Mouse (Mus musculus): ENCODE measurements around the gene Snx29. TPM values are rescaled to one million over a fixed set of nuclear protein-coding genes. Genes with fewer than 3 reads are reported as not detected.

The Snx29 gene
- polyA plus RNA-seq, 1 experiment from 2014 or later = 15.4 TPM

DNA sequence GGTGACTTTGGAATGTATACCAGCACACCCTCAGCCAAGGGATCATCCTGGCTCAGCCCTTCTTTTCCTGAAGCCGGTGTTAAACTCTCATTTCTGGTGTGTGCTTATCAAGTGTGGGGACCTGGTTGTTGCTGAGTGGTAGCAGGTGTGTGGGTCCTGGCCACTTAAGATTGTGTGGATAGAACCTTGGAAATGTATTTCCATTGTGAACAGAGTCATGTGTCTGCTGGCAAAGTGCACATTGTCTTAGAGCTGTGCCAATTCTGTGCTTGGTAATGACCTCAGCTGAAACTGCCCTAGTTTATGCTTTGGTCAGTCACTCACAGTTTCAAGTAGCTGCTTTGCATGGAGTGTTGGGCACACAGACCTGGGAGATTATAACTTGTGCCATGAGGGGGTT is 316.0 kb downstream of the Snx29 start:
- H3K4me1 ChIP-seq = peaks cover 26% of the 10 kb centered on the region
- H3K9ac ChIP-seq = no peak overlapping the region
- no peak overlapping the region for H3K4me3 ChIP-seq
- no peaks in the 10 kb centered on the region for H3K9me3 ChIP-seq
- no peak for ATAC-seq (ENCODE audit: low FRiP score, low read depth)
- no peak overlapping the region for H3K27ac ChIP-seq
- 71% methylated on average over 1 of the region's 1 CpGs for WGBS
- no peaks in the 10 kb centered on the region for H3K27me3 ChIP-seq
- no peak overlapping the region for H3K4me2 ChIP-seq (replicated peaks)
- no peaks in the 10 kb centered on the region for H3K36me3 ChIP-seq

DNA sequence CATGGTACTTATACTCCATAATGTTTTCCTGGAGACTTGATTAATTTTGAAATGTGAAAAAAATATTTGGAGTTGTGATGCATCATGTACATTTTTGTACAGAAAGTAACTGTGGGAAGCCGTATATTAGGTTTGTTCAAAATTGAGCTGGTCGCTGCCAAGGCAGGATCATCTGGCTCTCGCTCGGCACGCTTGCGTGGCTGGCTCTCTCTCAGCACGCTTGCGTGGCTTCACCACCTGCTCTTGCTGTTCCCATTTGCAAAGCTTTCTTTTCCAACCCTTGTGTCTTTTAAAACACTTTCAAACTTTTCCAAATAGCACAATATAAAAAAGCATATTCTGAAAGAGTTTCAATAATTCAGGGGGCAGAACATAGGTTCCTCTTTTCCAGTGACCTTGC is 317.2 kb downstream of the Snx29 start:
- Histone ChIP-seq H3K27me3 (no peaks in the 10 kb centered on the region), H3K9ac (no peak overlapping the region), H3K4me3 (no peak overlapping the region), H3K4me1 (peaks cover 26% of the 10 kb centered on the region), H3K9me3 (no peaks in the 10 kb centered on the region), H3K36me3 (no peaks in the 10 kb centered on the region), H3K27ac (no peak overlapping the region), H3K4me2 (replicated peaks) (no peak overlapping the region)
- ATAC-seq (ENCODE audit: low FRiP score, low read depth) = no peak
- 82% methylated on average over 8 of the region's 8 CpGs for WGBS

DNA sequence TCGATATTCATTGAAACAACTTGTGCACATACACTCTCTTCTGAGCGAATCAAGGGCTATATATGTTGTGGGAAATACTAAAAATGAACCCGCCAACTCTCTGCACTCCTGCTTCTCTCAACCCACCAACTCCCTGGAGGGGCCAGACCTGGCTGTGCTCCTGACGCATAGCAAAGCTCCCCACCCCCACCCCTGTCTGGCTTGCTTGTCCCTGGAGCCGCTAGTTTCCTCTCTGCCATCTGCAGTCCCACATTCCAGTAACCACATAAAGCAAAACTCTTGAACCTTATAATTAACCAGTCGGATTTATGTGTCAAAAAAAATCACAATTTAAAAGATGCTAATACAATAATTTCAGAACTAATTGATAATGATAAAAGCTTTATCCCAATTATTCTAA is 320.9 kb downstream of the Snx29 start:
- H3K9ac ChIP-seq = no peak overlapping the region
- ATAC-seq (ENCODE audit: low FRiP score, low read depth) = no peak
- no peaks in the 10 kb centered on the region for H3K9me3 ChIP-seq
- H3K4me2 ChIP-seq (replicated peaks) = no peak overlapping the region
- H3K4me1 ChIP-seq = peaks cover 41% of the 10 kb centered on the region
- H3K27me3 ChIP-seq = no peaks in the 10 kb centered on the region
- 31% methylated on average over 6 of the region's 6 CpGs for WGBS
- H3K27ac ChIP-seq = no peak overlapping the region
- H3K4me3 ChIP-seq = no peak overlapping the region
- H3K36me3 ChIP-seq = no peaks in the 10 kb centered on the region

DNA sequence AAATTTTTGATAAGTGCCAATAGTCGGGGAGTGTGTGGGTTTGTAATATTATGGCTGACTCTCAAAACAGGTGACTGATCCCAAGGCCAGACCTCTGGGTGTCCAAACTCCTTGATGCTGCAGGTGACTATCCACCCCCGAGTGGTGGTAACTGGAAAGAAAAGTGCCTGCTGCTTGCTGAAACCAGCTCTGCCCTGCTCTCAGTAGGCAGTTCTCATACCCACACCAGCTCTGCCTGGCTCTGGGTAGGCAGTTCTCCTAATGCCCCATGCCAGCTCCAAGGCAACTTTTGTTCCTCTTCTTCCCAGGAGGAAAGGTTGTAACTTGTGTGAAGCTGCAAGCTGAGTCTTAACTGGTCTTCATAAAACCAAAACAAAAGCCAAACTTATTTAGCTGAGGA is 321.7 kb downstream of the Snx29 start:
- H3K9ac ChIP-seq = no peak overlapping the region
- no peaks in the 10 kb centered on the region for H3K36me3 ChIP-seq
- no peak overlapping the region for H3K27ac ChIP-seq
- H3K4me1 ChIP-seq = peaks cover 41% of the 10 kb centered on the region
- H3K4me2 ChIP-seq (replicated peaks) = no peak overlapping the region
- no peaks in the 10 kb centered on the region for H3K9me3 ChIP-seq
- 72% methylated on average over 2 of the region's 2 CpGs for WGBS
- ATAC-seq (ENCODE audit: low FRiP score, low read depth) = no peak
- H3K4me3 ChIP-seq = no peak overlapping the region
- no peaks in the 10 kb centered on the region for H3K27me3 ChIP-seq

DNA sequence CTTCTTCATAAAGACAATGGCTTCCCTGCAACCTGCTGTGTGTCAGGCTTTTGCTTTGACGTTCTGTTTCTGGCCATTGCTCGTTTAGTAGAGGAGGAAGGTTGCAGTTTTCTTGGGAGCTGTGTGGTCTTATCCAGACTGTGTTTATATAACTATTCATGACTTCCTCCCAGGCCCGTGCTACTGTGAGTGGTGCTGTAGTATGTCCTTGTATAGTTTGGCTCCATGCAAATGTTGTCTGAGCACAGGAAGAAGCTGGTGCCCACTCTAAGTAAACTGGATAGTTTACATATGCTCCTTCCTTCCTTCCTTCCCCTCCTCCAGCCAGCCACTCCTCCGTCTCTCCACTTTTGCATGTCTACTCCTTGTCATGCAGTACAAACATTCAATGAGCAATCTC is 323.0 kb downstream of the Snx29 start:
- no peak overlapping the region for H3K4me2 ChIP-seq (replicated peaks)
- H3K9ac ChIP-seq = no peak overlapping the region
- peaks cover 42% of the 10 kb centered on the region for H3K4me1 ChIP-seq
- no peaks in the 10 kb centered on the region for H3K27me3 ChIP-seq
- H3K36me3 ChIP-seq = no peaks in the 10 kb centered on the region
- no peak overlapping the region for H3K27ac ChIP-seq
- H3K9me3 ChIP-seq = no peaks in the 10 kb centered on the region
- H3K4me3 ChIP-seq = no peak overlapping the region
- no peak for ATAC-seq (ENCODE audit: low FRiP score, low read depth)
- WGBS = 26% methylated on average over 4 of the region's 4 CpGs

DNA sequence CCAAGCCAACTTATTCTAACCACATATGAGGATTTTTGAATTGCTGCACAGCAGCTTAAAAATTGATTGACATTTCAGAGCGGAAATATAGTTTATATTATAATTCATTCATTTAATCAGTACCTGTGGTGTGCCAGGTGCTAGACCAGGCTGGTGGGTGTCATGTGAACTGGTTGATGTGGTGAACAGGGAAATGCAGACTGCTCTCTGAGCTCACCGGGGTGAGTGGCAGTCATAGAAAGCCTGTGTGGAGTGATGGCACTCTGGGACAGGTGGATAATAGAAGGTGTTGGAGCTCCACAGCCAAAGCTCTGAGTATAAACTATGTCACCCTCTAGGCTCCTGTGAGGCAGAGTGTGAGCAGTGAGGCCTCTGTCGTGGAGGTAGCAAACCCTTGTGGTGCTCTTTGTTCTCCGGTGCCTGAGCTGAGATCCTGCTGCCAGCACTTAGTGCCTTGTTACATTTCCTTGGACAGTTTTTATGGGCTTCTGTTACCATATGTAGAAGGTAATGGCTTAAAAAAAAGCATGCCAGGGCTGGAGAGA is 324.1 kb downstream of the Snx29 start:
- H3K27ac ChIP-seq = no peak overlapping the region
- no peaks in the 10 kb centered on the region for H3K36me3 ChIP-seq
- H3K4me3 ChIP-seq = no peak overlapping the region
- H3K4me1 ChIP-seq = peaks cover 45% of the 10 kb centered on the region
- H3K9ac ChIP-seq = no peak overlapping the region
- H3K27me3 ChIP-seq = no peaks in the 10 kb centered on the region
- H3K9me3 ChIP-seq = no peaks in the 10 kb centered on the region
- ATAC-seq (ENCODE audit: low FRiP score, low read depth) = no peak
- H3K4me2 ChIP-seq (replicated peaks) = no peak overlapping the region
- WGBS = 58% methylated on average over 4 of the region's 4 CpGs

DNA sequence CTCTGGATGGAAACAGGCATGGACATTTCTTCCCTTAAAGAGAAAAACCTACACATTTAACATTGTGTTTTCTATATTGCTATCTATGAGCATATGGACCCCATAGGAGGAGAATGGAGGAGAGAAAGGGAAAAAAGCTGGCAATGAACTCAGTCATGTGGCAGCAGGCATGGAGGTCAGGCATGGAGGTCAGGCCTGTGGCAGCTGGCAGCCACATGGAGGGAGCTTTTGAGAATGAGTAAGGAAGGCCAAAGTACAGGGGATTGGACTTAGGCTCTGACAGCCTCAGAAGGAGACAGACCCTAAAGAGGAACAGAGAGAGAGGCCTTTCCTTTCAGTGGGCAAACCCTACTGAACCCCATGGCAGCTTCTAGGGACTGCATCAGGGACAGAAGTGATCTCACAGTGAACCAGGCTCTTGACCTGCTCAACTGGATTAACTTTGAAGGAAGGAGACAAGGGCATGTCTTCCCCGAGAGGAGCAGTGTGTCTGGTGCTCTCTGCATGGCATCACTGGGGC is 325.5 kb downstream of the Snx29 start:
- no peak for ATAC-seq (ENCODE audit: low FRiP score, low read depth)
- Histone ChIP-seq H3K36me3 (no peaks in the 10 kb centered on the region), H3K27ac (no peak overlapping the region)

DNA sequence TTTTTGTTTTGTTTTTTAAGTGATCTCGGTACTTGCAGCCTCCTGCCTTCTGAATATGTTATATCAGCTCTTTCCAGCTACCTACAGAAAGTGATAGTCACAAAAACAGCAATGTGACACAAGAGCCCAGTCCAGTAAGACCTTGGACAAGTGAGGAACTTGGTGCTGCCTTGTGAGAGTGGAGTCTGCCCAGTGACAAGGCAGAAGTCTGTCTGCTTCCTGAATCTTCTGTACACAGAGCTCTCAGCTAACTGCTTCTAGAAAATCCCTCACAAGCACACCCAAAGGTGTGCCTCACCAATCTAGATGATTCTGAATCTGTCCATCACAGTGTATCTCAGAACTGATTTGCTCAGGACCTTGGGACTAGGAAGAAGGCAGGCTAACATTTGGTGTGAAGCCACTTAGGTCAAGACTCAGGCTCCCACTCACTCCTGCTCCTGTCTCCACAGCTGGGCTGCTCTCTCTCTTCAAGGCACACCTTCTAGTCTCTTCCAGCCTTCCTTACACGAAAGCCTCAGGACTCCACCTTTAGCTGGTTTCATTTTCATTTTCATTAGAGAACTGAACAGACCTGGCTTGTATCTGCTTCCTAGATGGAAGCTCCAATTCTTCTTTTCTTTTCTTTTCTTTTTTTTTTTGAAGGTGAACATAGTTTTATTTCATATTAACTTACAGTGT is 330.1 kb downstream of the Snx29 start:
- Histone ChIP-seq H3K27me3 (no peaks in the 10 kb centered on the region), H3K36me3 (no peaks in the 10 kb centered on the region), H3K4me3 (no peak overlapping the region), H3K4me1 (peaks cover 9% of the 10 kb centered on the region; the same call in 1 of the 2 replicates), H3K9me3 (no peaks in the 10 kb centered on the region), H3K4me2 (replicated peaks) (no peak overlapping the region), H3K9ac (no peak overlapping the region), H3K27ac (no peak overlapping the region)
- 77% methylated on average over 2 of the region's 2 CpGs for WGBS
- no peak for ATAC-seq (ENCODE audit: low FRiP score, low read depth)

More for the DNA sequence above, 325.5 kb downstream of the Snx29 start:
- Histone ChIP-seq H3K4me3 (no peak overlapping the region), H3K9ac (no peak overlapping the region), H3K4me2 (replicated peaks) (no peak overlapping the region), H3K27me3 (no peaks in the 10 kb centered on the region), H3K9me3 (no peaks in the 10 kb centered on the region), H3K4me1 (peaks cover 38% of the 10 kb centered on the region)
- 79% methylated on average over 1 of the region's 1 CpGs for WGBS

DNA sequence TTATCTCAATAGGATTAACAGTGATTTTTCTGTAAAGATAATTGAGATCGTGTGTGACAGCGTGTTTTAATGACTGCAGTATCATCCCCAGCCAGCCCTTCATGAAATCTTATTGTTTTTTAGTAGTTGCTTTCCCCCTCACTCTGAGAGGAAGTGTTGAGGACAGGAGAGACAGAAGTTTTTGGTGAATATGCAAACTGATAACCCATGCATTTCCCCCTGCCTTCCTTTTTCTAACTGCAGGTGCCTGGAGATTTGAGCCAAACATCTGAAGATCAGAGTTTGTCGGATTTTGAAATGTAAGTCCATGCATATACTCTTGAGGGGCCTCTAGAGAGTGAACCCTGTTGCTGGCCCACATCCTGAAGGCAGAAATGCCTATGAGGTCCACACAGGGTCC is 333.2 kb downstream of the Snx29 start:
- H3K4me3 ChIP-seq = no peak overlapping the region
- H3K36me3 ChIP-seq = no peaks in the 10 kb centered on the region
- H3K27ac ChIP-seq = no peak overlapping the region
- H3K4me2 ChIP-seq (replicated peaks) = no peak overlapping the region
- 0 out of 2 replicates have a peak, but pooled peaks cover under 1% of the 10 kb centered on the region for H3K4me1 ChIP-seq
- H3K9me3 ChIP-seq = no peaks in the 10 kb centered on the region
- WGBS = 90% methylated on average over 3 of the region's 3 CpGs
- no peaks in the 10 kb centered on the region for H3K27me3 ChIP-seq
- no peak for ATAC-seq (ENCODE audit: low FRiP score, low read depth)
- no peak overlapping the region for H3K9ac ChIP-seq

DNA sequence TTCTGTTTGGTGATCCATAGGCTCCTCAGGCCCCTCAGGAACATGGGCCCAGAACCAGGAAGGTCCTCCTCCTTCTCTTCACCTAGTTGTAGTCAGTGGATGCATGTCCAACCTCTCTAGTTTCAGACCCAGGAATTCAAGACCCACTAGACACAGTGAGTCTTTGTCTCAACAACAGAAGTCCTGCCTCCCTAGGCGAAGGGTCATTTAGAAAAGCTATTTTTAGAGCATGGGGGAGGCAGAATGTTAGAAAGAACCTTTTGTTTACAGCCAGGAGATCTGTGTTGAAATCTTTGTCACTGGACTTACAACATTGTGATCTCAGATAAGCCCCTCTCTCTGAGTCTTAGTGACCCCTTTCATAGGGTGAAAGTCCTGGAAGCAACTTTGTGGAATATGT is 334.4 kb downstream of the Snx29 start:
- no peaks in the 10 kb centered on the region for H3K36me3 ChIP-seq
- no peak overlapping the region for H3K27ac ChIP-seq
- no peaks in the 10 kb centered on the region for H3K4me1 ChIP-seq
- 56% methylated on average over 1 of the region's 1 CpGs for WGBS
- H3K9ac ChIP-seq = no peak overlapping the region
- no peak for ATAC-seq (ENCODE audit: low FRiP score, low read depth)
- H3K4me3 ChIP-seq = no peak overlapping the region
- H3K9me3 ChIP-seq = no peaks in the 10 kb centered on the region
- no peaks in the 10 kb centered on the region for H3K27me3 ChIP-seq
- no peak overlapping the region for H3K4me2 ChIP-seq (replicated peaks)

DNA sequence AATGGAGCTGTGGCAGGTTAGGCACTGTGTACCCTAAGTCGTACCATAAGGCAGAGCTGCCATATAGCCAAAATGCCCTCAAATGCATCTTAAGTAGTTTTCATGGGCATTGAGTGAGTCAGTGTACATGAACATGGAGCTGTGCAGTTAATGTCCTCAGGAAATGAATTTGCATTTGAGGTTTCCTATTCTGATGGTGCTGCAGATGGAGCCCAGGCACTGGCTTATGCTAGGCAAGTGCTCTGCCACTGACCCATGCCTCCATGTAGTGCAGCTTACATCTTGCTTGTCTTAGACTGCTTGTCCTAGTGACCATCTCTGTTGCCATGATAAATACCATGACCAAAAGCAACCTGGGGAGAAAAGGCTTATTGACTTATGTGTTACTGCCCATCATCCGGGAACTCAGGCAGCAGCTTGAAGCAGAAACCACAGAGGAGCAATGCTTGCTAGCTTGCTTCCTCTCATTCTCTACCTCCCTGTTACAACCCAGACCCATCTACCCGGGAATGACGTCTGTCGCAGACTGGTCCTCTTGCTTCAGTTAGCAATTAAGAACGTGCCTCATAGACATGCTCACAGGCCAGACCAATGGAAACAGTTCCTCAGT is 336.5 kb downstream of the Snx29 start:
- H3K9me3 ChIP-seq = no peaks in the 10 kb centered on the region
- no peak for ATAC-seq (ENCODE audit: low FRiP score, low read depth)
- no peaks in the 10 kb centered on the region for H3K27me3 ChIP-seq
- H3K4me1 ChIP-seq = no peaks in the 10 kb centered on the region
- WGBS = 80% methylated on average over 6 of the region's 6 CpGs
- H3K4me2 ChIP-seq (replicated peaks) = no peak overlapping the region
- no peak overlapping the region for H3K4me3 ChIP-seq
- H3K36me3 ChIP-seq = no peaks in the 10 kb centered on the region
- H3K9ac ChIP-seq = no peak overlapping the region
- H3K27ac ChIP-seq = no peak overlapping the region

DNA sequence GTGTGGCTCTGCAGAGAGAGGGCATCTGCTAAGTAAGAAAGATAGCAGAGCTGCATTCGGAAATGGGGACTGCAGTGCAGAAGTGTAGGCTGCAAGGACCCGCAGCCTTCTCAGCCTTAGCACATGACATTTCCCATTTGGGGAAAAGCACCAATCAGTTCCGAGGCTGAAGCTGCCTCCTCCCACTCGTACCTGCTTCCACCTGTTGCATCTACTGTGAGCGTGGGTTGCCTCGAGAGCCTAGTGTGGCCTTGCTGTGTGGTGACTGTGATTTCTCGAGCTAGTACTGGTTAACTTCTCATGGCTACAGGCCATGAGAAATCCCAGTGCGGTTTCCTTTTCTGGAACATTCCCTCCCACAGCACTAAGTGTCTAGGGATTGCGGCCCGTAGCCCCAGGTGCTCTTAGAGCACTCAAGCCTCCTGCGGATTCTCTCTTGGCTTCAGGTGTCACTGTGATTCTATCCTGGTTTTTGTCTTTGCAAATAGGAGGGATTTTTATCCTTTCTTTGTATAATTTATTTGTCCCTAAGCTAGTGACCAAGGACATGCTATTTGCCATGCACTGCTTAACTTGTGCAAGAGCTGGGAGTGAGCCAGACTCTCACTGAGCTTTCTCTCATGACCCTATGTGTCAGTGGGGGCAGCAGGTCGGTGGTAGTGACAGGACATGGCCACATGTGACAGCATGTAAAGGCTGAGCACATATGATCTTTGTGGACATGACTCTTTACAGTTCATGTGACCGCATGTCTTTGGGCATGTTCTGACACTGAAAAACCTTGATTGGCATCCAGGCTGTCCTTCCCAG is 342.4 kb downstream of the Snx29 start:
- no peak overlapping the region for H3K4me3 ChIP-seq
- 82% methylated on average over 13 of the region's 13 CpGs for WGBS

More for the DNA sequence above, 342.4 kb downstream of the Snx29 start:
- H3K4me2 ChIP-seq (replicated peaks) = no peak overlapping the region
- no peak overlapping the region for H3K27ac ChIP-seq
- H3K4me1 ChIP-seq = no peaks in the 10 kb centered on the region
- no peak overlapping the region for H3K9ac ChIP-seq
- H3K9me3 ChIP-seq = no peaks in the 10 kb centered on the region
- no peak; the same call in 1 of the 2 replicates for ATAC-seq (ENCODE audit: low FRiP score, low read depth)
- no peaks in the 10 kb centered on the region for H3K36me3 ChIP-seq
- H3K27me3 ChIP-seq = no peaks in the 10 kb centered on the region
